Mouse (Mus musculus): ENCODE results near the gene Pbld1.

Pbld1 gene

DNA sequence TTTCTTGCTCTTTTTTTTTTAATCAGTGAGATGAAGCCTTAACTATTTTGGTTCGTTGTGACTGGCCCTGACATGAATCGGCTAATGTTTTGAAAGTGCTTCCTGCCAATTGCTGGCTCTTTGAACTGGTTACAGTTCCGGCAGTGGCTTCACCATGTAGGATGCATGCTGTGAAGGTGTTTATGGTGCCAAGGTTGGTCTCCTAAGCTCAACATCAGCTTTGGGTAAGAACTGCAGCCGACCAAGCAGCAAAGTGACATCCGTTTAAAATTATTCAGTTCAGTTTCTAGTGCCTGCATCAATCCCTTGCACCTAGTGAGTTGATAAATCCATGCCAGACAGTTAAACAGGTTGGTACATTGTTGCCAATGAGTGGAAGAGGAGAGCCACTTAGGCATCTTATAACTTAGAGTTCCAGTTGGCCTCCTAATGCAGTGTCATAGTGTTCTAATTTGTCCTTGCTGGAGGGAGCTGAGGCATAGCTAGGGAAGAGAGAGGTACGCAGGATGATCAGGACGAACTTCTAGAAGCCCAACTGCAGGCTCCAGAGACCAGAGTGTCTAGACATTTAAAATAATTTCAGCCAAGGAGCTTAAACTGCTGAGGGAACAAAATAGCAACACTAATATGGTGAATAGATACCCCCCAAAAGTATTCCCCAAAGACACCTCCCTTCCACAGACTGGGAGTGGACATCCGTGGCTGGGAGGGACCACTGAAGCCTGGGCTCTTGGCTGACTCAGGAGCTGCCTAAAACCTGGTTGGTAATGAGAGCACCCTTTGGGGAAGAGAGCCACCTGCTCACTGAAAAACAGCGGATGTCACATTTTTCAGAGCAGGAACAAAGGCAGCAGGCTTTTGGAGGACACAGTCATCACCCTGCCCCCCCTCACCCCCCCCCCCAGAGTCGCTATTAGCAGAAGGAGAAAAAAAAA lies 32.9 kb downstream of the Pbld1 start:
- DNase-seq (ENCODE audit: low spot score), result no peak

DNA sequence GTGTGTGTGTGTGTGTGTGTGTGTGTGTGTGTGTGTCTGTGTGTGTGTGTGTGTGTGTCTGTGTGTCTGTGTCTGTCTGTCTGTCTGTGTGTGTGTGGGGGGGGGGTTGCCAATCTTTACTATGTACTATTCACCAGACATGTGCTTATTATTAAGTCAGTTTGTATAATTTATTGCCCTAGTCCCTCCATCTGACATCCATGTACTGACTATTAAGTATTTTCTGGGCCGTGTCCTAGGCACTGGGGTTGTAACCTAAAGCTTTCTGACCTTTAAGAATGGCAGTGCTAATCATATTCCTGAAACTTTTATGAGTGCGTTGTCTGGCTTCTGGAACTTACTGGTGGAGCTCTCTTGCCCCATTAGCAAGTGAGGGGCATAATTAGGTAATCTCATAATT lies 36.8 kb downstream of the Pbld1 start:
- no peak for DNase-seq (ENCODE audit: low spot score)

DNA sequence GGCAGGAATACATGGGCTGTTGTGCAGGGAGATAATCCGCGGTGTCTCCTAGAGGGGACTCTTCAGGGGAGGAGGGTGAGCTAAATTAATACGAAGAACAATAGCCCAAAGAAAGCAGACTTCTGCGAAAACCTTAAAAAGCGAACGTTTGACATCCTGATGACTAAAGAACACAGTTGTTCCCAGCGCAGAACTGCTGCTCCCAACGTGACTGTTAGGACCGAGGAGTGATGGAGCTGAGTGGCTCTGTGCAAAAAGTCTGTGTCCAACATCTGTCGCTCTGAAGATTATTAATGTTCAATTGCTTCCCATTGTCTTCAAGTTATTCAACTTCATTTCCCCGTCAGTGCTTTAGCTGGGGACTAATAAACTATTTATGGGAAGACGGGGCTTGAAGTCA lies 38.2 kb downstream of the Pbld1 start:
- no peak for DNase-seq (ENCODE audit: low spot score)

GRCm38 (mm10) chr10:63099521-63099920 lies 39.6 kb downstream of the Pbld1 start, which contains the start of gene Atoh7:
Gene Atoh7 (plus strand): TSS chr10:63099651.
- DNase-seq (ENCODE audit: low spot score), result no peak

DNA sequence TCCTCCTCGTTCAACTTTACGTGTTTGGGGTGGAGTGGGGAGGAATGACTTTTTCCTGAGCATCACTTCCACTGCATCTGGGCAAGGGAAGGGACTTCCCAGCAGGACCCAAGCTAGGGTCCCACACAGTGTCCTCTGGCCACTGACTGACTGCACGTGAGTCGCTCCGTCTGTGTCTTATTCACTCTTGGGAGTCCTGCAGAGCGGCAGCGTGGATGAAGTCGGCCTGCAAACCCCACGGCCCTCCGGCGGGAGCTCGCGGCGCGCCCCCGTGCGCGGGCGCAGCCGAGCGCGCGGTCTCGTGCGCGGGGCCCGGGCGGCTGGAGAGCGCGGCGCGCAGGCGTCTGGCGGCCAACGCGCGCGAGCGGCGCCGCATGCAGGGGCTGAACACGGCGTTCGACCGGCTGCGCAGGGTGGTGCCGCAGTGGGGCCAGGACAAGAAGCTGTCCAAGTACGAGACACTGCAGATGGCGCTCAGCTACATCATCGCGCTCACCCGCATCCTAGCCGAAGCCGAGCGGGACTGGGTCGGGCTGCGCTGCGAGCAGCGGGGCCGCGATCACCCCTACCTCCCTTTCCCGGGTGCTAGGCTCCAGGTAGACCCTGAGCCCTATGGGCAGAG lies 40.1 kb downstream of the Pbld1 start:
- DNase-seq (ENCODE audit: low spot score), result no peak

GRCm38 (mm10) chr10:63100657-63101056 lies 40.7 kb downstream of the Pbld1 start:
- DNase-seq (ENCODE audit: low spot score), result no peak

GRCm38 (mm10) chr10:63113027-63113604 lies 53.2 kb downstream of the Pbld1 start:
- peak; percentile 62 for DNase-seq (ENCODE audit: low spot score)

GRCm38 (mm10) chr10:63113716-63114360 lies 53.9 kb downstream of the Pbld1 start:
- DNase-seq (ENCODE audit: low spot score), result no peak

GRCm38 (mm10) chr10:63115881-63116280 lies 55.9 kb downstream of the Pbld1 start:
- no peak for DNase-seq (ENCODE audit: low spot score)

DNA sequence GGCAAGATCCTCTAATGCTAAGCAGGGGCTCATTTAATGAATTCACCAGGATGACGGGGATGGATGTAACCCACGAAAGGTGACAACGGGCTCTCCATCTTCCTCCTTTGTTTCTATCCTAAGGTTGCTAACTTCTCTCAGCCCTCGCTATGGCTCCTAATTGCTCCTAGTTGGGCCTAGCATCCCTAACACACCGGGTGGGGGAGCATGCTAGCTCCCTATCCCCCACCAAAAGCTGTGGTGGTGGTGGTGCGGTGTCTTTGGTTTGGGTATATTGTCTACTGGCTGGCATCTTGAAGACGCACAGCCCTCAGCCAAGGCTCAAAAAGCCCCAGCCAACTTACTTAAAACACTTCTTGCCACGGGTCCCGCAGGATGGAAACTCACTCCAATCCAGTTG lies 56.4 kb downstream of the Pbld1 start:
- DNase-seq (ENCODE audit: low spot score), result no peak

- DNase-seq (ENCODE audit: low spot score), result no peak
Measured at GRCm38 (mm10) chr10:63117583-63117982, 57.6 kb downstream of the Pbld1 start.

DNA sequence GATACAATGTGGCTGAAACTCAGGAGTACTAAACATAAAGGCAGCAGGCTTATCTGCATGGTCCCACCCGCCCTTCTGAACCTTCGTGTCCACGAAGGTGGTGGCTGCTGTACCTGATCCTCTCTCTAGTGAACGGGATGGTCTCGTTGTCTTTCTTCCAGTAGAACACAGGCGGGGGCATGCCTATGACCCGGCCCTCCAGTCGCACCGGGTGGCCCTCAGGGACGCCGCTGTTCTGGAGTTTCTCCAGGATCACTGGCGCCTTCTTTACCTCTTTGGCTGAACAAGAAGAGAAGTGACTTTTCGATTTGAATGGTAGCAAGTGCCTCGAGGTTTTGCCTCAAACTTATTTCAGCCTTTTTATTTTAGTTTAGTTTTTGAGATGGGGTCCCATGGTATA lies 60.0 kb downstream of the Pbld1 start:
- DNase-seq (ENCODE audit: low spot score), result no peak

DNA sequence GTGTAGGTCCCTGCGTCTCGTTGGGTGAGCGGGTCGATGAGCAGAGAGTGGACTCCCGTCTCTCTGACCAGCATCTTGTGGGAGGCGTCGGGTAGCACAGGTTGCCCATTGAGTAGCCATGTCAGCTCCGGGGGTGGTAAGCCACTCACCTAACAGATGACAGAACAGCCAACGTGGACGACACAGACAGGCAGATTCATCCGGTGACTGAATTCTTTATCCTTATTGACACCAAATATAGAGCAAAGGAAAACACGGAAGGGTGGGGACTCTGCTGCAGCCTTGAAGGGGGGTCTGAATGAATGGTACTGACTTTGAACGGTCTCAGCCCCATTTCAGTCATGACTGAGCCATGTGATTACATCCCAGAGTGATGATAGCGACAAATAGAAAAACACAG lies 62.0 kb downstream of the Pbld1 start:
- no peak for DNase-seq (ENCODE audit: low spot score)

DNA sequence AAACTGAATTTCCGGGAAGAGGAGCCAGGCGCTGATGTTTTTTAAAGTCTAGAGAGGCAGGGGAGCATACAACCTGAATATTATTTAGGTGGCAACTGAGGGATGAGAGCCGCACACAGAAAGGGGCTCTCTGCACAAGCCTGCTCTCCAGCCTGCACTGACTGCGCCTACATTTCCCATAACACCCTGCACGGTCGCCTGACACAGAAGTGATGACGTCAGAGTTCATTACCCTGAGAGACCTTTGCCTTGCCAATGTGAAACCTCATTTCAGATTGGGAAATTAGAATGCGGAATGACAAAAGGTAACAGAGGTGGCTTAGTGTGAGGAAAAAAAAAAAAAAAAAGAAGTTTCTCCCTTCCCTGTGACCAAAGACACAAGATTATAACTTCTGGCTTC lies 62.6 kb downstream of the Pbld1 start:
- no peak for DNase-seq (ENCODE audit: low spot score)

GRCm38 (mm10) chr10:63123141-63123540 lies 63.2 kb downstream of the Pbld1 start:
- no peak for DNase-seq (ENCODE audit: low spot score)

- DNase-seq (ENCODE audit: low spot score), result no peak
Measured at GRCm38 (mm10) chr10:63124016-63124415, 64.1 kb downstream of the Pbld1 start.

- no peak for DNase-seq (ENCODE audit: low spot score)
Measured at GRCm38 (mm10) chr10:63125343-63125742, 65.4 kb downstream of the Pbld1 start.

DNA sequence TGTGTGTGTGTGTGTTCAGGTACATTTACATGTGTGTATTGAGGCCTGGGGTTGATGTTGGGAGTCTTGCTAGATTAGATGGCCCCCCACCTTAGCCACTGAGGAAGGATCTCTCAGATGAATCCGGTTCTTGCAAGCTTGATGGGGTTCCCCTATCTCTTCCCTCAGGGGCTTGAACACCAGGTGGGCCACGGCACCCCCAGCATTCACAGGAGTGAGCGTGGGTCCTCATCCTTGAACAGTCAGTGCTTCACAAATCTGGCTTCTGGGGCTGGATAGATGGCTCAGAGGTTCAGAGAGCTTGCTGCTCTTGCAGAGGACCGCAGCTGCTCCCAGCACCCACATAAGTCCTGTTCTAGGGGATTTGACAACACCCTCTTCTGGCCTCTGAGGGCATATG lies 66.2 kb downstream of the Pbld1 start:
- DNase-seq (ENCODE audit: low spot score), result no peak

- DNase-seq (ENCODE audit: low spot score), result no peak
Measured at GRCm38 (mm10) chr10:63127156-63127555, 67.2 kb downstream of the Pbld1 start.
